Mouse (Mus musculus) G1E (cell line): ENCODE data around the gene Vax2.

Experiments
- CTCF ChIP-seq: IDR thresholded peaks from 2 replicates; pipeline ENCODE4 v1.5.1; 2012; ENCODE audit warnings: low read depth, low read length, inconsistent platforms, mixed read lengths
- GATA1 ChIP-seq: IDR thresholded peaks from 2 replicates; pipeline ENCODE4 v1.6.1; 2012; ENCODE audit warnings: borderline replicate concordance, low read length, inconsistent platforms, mixed read lengths
- GATA2 ChIP-seq: IDR thresholded peaks from 2 replicates; pipeline ENCODE4 v1.6.1; 2012; ENCODE audit warnings: low read depth, low read length, inconsistent platforms, borderline replicate concordance
- POLR2AphosphoS5 ChIP-seq: IDR thresholded peaks from 2 replicates; pipeline ENCODE4 v1.6.1; 2012; ENCODE audit warnings: low read depth, low read length, inconsistent platforms; ENCODE audit not compliant: insufficient replicate concordance
- TAL1 ChIP-seq: conservative IDR thresholded peaks from 2 replicates; pipeline ENCODE4 v1.6.1; 2012; ENCODE audit warnings: low read depth, low read length, inconsistent platforms, mixed read lengths

DNA sequence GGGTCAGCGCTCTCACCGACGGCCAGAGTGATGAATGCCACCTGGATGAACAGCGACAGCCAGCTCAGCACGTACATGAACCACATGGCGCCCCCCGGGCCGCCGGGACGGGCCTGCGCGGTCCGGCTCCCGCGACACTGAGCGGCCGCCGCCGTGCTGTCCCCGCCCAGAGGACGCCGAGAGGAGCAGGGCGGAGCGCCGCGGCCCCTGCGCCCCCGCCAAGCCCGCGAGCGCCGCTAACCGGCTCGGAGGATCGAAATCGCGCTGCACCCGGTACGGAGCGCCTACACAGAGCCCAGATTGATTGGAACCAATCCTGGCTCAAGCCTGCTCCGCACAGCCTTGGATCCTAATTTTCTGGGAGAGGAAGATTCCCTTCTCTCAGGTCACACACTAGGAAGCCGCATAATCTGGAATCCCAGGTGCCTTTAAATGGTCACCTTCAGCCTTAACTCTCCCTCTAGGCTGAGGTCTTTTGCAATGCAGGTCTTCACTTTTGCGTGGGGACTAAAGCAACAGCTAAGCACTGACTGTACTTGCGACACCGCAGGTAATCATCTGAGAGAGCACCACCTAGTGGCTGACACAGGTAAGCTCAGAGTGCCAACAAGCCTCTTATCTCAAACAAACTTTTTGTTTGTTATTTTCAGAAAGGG, 64.7 kb downstream of the Vax2 start, which contains the start of gene Tex261:
- TF ChIP-seq CTCF (peak; percentile 78), TAL1 (no peak), GATA1 (no peak), POLR2AphosphoS5 (no peak), GATA2 (no peak)
